Mouse (Mus musculus) brain, embryonic 18.5 days (tissue): ENCODE results near the gene Scgb1b30.
"Not testable (repeated sequence)": the region's sequence is repeated elsewhere in the genome, so short reads cannot be mapped to it uniquely, and the experiment has no call there.

Source experiments
- DNase-seq: peaks from one replicate; pipeline ENCODE4 v3.0.0-alpha.2; 2012; ENCODE audit warnings: low read depth, low spot score

The Scgb1b30 gene

GRCm38 (mm10) chr7:34094911-34095481 is at the start of gene Scgb1b30:
Gene Scgb1b30 (plus strand): TSS chr7:34095431.
- DNase-seq: no peak

GRCm38 (mm10) chr7:34068132-34068531 is 27.1 kb upstream of the Scgb1b30 start:
- not testable (repeated sequence) for DNase-seq

GRCm38 (mm10) chr7:34100002-34100401 is 4.8 kb downstream of the Scgb1b30 start:
- DNase-seq: no peak

- DNase-seq: no peak
Observed at GRCm38 (mm10) chr7:34101276-34101675, 6.0 kb downstream of the Scgb1b30 start.

GRCm38 (mm10) chr7:34109190-34109589 is 14.0 kb downstream of the Scgb1b30 start:
- no peak for DNase-seq

DNA sequence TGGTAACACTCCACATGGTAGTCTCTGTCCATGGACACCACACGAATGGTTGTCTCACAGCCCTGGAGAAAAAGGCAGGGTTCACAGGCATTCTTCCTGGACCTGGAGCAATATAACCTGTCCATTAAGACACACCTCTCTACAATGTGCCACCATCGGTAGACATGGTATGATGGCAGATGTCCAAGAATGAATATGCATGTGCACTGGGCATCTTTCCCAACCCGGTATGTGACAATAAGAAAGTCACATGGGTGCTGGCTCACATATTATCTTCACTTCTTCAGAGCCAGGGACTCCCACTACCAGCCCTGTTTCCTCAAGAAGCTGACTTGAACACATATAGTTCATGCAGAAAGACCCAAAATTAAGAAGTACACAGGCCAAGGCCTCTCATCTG is 21.4 kb downstream of the Scgb1b30 start:
- no peak for DNase-seq

DNA sequence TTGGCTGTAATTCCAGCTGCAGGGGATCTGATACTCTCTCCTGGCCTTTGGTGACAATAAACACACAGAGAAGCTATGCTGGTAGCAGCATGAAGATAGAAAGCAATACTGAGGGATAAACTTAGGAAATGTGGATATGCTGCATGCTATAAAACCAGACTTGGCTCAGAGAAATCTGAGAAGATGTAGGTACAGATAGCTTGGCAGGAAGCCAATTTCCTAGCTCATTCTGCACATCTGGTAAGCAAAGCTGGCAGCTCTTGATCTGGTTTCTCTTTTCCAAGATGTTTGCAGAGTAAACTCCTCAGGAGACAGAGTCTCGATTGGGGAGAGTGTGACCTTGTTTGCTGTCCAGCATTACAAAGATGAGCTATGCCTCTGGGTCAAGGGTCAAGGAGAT is 25.4 kb downstream of the Scgb1b30 start:
- DNase-seq: not testable (repeated sequence)

- DNase-seq: no peak
Observed at GRCm38 (mm10) chr7:34122987-34123720, 27.9 kb downstream of the Scgb1b30 start.

GRCm38 (mm10) chr7:34125346-34125745 is 30.1 kb downstream of the Scgb1b30 start:
- no peak for DNase-seq

DNA sequence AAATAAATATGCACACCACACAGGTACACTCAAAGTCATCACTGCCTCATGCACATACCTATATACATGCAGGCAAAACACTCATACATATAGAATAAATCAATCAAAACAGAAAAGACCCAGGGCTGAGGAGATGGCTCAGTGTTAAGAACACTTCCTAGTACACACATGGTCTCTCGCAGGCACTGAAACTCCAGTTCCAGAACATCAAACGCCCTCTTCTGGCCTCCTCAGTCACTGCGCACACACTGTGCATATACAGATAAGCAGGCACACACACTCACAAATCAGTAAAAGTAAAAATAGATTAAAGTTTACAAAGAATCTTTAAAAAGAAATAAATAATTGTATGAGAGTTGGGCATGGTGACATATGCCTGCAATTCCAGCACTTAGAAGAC is 31.1 kb downstream of the Scgb1b30 start:
- DNase-seq: no peak

DNA sequence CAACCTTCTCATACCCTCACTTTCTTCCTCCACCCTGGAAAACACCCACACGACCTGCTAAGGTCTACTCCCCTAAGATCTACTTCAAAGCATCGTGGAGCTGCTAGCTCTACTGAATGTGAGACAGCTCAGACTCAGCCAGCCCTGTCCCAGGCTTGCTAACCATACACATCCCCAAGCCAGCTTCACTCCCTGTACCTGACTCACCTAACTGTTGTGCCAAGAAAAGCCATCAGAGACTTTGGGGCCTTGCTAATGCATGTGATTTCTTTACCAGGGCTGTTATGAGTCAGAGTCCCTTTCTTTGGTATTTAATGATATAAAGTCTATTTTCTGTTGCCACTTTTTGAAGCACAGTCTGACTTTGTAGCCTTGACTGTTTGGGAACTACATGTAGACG is 35.9 kb downstream of the Scgb1b30 start:
- DNase-seq: no peak

GRCm38 (mm10) chr7:34131959-34132354 is 36.7 kb downstream of the Scgb1b30 start:
- DNase-seq: no peak

DNA sequence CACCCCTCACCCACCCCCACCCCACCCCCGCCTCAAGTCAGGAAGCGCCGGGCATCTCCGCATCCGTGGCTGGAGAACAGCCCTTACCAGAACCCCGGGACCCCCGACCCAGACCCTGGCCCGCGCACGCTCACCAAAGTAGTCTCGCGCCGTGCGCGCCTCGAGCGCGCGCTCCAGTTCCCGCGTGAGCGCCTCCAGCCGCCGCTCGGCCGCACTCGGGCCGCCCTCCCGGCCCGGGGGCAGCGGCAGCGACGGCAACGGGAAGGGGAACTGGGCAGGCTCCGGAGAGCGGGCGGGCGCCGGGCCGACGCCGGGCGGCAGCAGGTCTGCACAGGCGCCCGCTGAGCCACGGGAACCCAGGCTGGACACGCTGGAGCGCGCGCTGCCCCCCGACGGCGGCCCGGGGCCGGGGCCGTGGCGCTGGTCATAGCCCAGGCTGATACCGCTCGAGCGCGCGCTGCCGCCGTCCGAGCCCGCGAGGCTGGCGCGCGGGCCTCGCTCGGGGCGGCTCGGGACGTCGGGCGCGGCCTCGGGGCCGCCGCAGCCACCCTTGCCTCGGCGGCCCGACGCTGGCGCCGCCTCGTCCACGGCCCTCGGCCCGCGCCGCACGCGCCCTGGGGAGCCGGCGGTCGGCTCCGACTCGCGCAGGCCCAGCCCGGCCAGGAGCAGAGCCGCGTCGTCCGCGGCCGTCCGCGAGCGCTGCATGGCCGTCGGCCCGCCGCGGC is 37.3 kb downstream of the Scgb1b30 start:
- no peak for DNase-seq

- peak; percentile 43 for DNase-seq
Observed at GRCm38 (mm10) chr7:34133117-34133762, 38.0 kb downstream of the Scgb1b30 start, which contains the start of gene Wtip. Gene Wtip (minus strand): TSS chr7:34133268.

DNA sequence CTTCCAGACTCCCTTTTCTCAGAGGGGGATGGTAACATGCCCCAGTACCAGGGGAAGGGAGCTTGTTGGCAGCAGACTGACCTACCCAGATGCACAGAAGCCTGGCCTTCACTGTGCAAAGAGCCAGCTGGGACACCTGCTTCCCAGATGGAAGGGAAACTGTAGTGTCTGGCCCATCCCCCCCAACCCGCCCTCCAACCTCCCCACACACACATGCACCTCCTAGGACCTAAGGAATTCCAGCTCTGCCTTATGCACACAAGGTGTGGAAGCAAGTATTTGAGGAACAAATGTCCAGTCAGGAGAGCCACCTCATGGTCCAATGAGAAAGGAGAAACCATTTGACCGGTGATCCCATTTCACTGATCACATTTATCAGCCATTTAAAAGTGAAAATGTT is 39.1 kb downstream of the Scgb1b30 start:
- no peak for DNase-seq

- no peak for DNase-seq
Observed at GRCm38 (mm10) chr7:34139493-34139892, 44.3 kb downstream of the Scgb1b30 start.

DNA sequence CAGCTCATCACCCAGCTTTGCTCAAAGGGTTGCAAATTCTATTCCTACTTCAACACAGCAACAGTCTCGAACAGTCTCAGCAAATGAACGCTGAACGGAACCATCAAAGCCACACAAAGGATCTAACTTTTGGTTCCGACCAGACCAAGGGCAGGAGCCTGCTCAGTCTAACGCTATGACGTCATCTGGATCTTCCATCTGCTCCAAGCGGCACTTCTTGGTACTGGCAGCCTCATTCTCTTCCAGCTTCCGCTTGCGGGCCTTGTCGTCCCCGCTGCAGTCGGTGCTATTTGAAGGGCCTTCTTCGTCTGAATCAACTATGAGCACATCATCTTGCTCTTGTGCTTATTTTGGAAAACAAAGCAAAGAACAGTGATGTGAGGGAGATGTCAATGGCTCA is 45.9 kb downstream of the Scgb1b30 start:
- DNase-seq: no peak

- DNase-seq: no peak
Observed at GRCm38 (mm10) chr7:34147193-34147592, 52.0 kb downstream of the Scgb1b30 start.
